Mouse (Mus musculus) embryo, embryonic 11.5 days (tissue): Measurements from ENCODE around the gene Cdsn.
A peak's percentile ranks its signal among the peaks of the same experiment; 100 is the strongest.

Experiments
- DNase-seq: peaks from one replicate; pipeline ENCODE4 v3.0.0-alpha.2; 2012; ENCODE audit warnings: low read depth, low spot score

The Cdsn gene

DNA sequence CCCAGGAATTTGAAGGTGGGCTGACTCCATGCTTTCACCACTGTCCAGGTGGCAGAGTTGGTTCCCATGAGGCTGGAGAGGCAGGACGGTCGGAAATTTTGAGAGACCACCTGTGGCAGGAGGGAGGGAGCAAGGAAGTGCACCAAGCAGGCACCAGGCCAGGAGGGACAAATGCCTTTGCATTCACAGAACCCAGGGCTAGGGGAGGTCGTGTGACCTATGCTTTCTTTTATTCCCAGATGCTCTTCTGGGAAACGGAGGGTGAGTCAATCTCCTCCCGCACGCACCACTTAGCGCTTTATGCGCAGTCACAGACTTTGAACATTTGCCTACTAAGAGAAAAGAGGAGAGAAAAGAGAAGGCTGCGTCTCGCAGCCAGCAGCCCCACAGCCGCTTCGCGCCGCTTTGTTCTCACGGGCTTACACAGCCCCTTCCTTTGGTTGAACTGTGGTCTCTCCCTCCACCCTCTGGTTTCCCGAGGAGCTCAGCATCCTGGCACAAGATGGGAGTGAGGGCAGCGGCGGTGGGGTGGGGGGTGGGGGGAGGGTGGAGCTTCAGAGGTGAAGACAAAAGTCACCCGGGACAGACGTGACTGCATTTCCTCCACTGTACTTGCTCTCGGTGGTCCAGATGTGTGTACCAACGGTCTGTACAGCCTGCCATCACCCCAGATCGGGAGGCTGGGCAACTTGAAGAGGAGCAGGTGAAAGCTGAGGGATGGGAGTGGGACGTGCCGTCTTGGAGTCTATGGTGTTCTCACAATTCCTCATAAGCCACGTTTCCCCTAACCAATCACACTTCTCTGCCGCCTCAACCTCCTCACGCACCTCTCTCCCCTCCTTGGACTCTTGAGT lies 17.4 kb downstream of the Cdsn start:
- no peak for DNase-seq

GRCm38 (mm10) chr17:35570836-35571235 lies 18.9 kb downstream of the Cdsn start:
- DNase-seq = no peak

- no peak for DNase-seq
Observed at GRCm38 (mm10) chr17:35571477-35571876, 19.5 kb downstream of the Cdsn start.

- peak; percentile 77 for DNase-seq
Observed at GRCm38 (mm10) chr17:35578211-35578610, 26.3 kb downstream of the Cdsn start.

DNA sequence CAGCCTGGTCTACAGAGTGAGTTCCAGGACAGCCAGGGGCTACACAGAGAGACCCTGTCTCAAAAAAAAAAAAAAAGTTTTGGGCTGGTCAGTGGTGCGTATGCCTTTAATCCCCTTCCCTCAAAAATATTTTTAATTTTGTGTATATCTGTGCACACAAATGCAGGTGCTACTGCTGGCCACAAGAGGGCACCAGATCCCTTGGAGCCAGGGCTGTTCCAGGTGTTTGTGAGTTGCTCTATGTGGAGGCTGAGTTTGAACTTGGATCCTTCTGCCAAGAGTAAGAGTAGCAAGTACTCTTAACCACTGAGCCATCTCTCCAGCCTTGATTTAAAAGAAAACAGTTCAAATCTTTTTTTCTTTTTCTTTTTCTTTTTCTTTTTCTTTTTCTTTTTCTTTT lies 31.0 kb downstream of the Cdsn start:
- DNase-seq = no peak

DNA sequence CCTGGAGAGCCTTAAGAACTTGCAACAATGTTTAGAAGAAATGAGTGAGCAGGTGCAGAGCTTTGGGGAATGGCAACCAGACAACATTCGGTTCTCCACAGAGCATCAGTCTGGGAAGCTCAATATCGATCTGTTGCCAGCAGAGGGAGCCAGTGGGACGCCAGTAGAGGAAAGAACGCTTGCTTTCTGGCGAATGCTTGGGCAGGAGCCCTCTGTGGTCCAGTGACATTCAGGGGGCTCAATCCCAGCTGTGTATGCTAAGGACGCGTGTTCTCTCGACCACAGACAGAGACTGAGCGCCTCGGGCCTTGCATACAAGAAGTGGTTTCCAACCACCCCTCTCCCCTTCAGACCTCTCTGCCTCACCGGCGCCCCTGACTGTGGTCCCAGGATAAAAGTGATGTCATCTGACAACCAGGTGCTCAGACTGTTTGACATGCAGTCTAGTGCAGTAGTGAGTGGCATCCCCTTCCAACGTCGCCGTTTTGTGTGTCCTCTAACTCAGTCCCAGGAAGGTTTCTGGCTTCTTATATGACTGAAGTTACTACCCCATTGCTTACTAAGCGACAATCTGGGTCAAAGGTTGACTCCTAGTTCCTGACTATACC lies 32.5 kb downstream of the Cdsn start:
- peak; percentile 58 for DNase-seq

- no peak for DNase-seq
Observed at GRCm38 (mm10) chr17:35587291-35587690, 35.4 kb downstream of the Cdsn start.

- DNase-seq = no peak
Observed at GRCm38 (mm10) chr17:35588387-35588786, 36.5 kb downstream of the Cdsn start.

- DNase-seq = peak; percentile 72
Observed at GRCm38 (mm10) chr17:35590410-35591218, 38.7 kb downstream of the Cdsn start.

DNA sequence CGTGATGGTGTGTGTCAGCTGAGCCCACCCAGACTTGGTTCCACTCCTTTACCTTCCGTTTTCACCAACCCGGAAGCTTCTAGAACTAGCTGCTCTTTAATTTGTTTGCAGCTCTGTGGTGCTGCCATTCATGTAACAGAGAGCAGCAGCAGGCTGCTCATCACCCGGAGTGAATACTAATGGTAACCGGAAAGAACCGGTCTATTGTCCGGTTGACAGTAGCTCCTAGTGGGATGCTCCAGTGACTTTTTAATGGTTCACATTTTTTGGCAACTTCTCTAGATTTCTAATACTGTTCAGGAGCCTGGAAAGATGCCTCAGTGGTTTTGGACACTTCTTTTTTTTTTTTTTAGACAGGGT lies 39.3 kb downstream of the Cdsn start:
- DNase-seq = no peak

- DNase-seq = no peak
Observed at GRCm38 (mm10) chr17:35591731-35592130, 39.8 kb downstream of the Cdsn start.

DNA sequence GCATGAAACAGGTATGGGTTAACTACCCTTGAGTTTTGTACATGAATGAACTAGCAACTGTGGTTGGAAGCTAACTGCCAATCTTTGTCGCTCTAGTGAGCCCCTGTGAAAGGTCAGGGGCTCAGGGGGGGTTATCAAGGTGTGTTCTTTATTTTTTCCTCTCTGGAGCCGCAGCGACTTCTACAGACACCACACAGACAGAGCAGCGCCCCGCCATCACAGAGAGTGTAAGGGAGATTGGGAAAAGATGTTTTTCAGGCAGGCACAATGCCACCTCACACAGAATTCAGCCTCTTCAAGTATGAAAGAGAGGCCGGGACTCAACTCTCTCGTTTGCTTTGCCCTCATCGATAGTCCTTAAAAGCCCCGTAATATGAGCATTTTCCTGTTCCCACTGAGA lies 40.2 kb downstream of the Cdsn start:
- DNase-seq = no peak

DNA sequence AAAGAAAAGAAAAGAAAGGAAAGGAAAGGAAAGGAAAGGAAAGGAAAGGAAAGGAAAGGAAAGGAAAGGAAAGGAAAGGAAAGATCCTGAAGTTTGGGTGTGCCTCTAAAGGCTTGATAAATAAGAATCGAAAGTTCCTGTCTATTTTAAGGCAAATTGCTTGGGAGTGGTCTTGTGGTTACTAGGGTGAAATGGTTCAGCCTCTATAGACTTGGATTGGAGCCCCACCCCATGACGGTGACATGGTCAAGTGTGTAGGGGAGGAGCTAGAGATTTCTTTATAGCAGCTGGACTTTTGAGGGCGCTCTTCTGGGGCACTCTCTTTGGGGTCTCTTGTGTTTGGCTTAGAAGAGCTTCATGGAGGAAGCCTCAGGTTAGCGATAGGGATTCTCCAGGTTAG lies 41.9 kb downstream of the Cdsn start:
- DNase-seq = no peak

GRCm38 (mm10) chr17:35594456-35594855 lies 42.5 kb downstream of the Cdsn start:
- DNase-seq = no peak

DNA sequence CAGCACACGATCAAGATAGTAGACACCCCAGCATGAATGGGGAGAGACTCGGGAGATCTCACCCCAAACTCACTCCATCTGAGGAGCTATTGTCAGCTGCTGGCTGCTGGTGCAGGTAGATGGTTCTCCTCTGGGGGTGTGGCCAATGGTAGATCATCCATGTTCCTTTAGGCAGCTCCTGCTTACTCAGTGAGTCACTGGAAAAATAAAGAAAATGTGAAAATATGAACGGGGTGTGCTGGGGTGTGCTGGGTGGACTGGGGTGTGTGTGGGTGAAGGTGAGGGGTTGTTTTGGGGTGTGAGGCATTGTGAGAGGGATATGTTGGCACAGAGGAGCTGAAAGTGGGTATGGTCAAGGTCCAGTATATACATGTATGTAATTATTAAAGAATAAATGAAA lies 45.5 kb downstream of the Cdsn start:
- DNase-seq = no peak

DNA sequence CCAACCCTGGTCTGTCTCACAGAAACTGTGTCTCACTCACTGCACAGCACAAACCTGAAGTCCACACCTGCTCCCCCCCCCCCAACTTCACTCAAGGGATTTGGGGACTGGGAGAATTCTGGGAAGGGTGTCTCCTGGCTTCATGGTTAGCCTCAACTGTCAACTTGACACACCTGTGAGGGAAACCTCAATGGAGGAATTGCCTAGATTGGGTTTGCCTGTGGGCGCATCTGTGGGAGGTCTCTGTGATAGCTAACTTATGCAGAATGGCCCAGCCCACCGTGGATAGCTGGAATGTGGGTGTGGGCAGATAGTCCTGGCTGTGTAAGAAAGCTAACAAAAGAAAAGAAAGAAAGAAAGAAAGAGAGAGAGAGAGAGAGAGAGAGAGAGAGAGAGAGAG lies 49.3 kb downstream of the Cdsn start, which contains the start of gene Sfta2:
Sfta2 (plus strand) TSS at position 301 of the 400 bp plus-strand sequence.
- DNase-seq = no peak

- no peak for DNase-seq
Observed at GRCm38 (mm10) chr17:35601736-35602354, 49.9 kb downstream of the Cdsn start.
